Mouse (Mus musculus) lung, postnatal 0 days (tissue): Measurements from ENCODE around the gene Hdhd3. TPM values are rescaled to one million over a fixed set of nuclear protein-coding genes. Genes with fewer than 3 reads are reported as not detected.

Experiments used
- ATAC-seq: fragments of 200-750 bp; cut with Nextera tagmentation; 2 replicates; pipeline ENCODE4 v1.8.0; 2017; ENCODE audit warnings: moderate library complexity
- DNase-seq: peaks from one replicate; pipeline ENCODE4 v3.0.0-alpha.2; 2016; ENCODE audit warnings: low spot score
- H3K27ac ChIP-seq: fragments of 300-500 bp; sonication (generic); 2 replicates; pipeline ENCODE4 v1.5.1; 2014; ENCODE audit warnings: antibody characterized with exemption, mild to moderate bottlenecking, low read length, mixed read lengths
- H3K27me3 ChIP-seq: fragments of 300-500 bp; sonication (generic); replicated peaks from 2 replicates; pipeline ENCODE4 v1.6.1; 2014; ENCODE audit warnings: low read length, mixed read lengths; ENCODE audit not compliant: insufficient read depth
- H3K36me3 ChIP-seq: fragments of 300-500 bp; sonication (generic); 2 replicates; pipeline ENCODE4 v1.6.1; 2014; ENCODE audit warnings: low read length, mixed read lengths; ENCODE audit not compliant: insufficient read depth
- H3K4me1 ChIP-seq: fragments of 300-500 bp; sonication (generic); 2 replicates; pipeline ENCODE4 v1.6.1; 2014; ENCODE audit warnings: antibody characterized with exemption, low read depth, low read length, mixed read lengths; ENCODE audit not compliant: insufficient read depth
- H3K4me2 ChIP-seq: fragments of 300-500 bp; sonication (generic); replicated peaks from 2 replicates; pipeline ENCODE4 v1.6.1; 2014; ENCODE audit warnings: low read depth, mild to moderate bottlenecking, low read length, moderate library complexity, mixed read lengths
- H3K4me3 ChIP-seq: fragments of 300-500 bp; sonication (generic); 2 replicates; pipeline ENCODE4 v1.5.1; 2014; ENCODE audit warnings: low read depth, low read length
- H3K9ac ChIP-seq: fragments of 300-500 bp; sonication (generic); replicated peaks from 2 replicates; pipeline ENCODE4 v1.6.1; 2014; ENCODE audit warnings: low read depth, mild to moderate bottlenecking
- H3K9me3 ChIP-seq: fragments of 300-500 bp; sonication (generic); 2 replicates; pipeline ENCODE4 v1.6.1; 2016; ENCODE audit warnings: low read length, mixed read lengths
- CTCF ChIP-seq: IDR thresholded peaks from 2 replicates; pipeline ENCODE4 v1.5.1; 2016; ENCODE audit warnings: antibody characterized with exemption, mild to moderate bottlenecking
- EP300 ChIP-seq: IDR thresholded peaks from 2 replicates; pipeline ENCODE4 v1.6.1; 2016; ENCODE audit warnings: antibody characterized with exemption, mild to moderate bottlenecking, control low read depth
- WGBS: fragments of 180-500 bp; shearing (Covaris S2); extraction: QIAGEN DNeasy Blood & Tissue Kit; methylation state at CpG from one replicate; pipeline ENCODE4 v1.1.7; 2014; 5-methylcytosine and 5-hydroxymethylcytosine counted together
- polyA plus RNA-seq: library from polyadenylated mRNA; unstranded; fragments of >200 nt; fragmentation: Nextera tagmentation; extraction: Ambion mirVana; gene quantifications from 2 replicates; pipeline ENCODE4 v1.2.1, GENCODE M21; 2015

The Hdhd3 gene
- polyA plus RNA-seq, 1 experiment from 2014 or later, result 18.3 TPM

- ATAC-seq (peak; percentile 40), DNase-seq (peak; percentile 61)
- WGBS, result 29% methylated on average over 13 of the region's 13 CpGs
Observed at GRCm38 (mm10) chr4:62518416-62519121, 15.3 kb upstream of the Hdhd3 start.

DNA sequence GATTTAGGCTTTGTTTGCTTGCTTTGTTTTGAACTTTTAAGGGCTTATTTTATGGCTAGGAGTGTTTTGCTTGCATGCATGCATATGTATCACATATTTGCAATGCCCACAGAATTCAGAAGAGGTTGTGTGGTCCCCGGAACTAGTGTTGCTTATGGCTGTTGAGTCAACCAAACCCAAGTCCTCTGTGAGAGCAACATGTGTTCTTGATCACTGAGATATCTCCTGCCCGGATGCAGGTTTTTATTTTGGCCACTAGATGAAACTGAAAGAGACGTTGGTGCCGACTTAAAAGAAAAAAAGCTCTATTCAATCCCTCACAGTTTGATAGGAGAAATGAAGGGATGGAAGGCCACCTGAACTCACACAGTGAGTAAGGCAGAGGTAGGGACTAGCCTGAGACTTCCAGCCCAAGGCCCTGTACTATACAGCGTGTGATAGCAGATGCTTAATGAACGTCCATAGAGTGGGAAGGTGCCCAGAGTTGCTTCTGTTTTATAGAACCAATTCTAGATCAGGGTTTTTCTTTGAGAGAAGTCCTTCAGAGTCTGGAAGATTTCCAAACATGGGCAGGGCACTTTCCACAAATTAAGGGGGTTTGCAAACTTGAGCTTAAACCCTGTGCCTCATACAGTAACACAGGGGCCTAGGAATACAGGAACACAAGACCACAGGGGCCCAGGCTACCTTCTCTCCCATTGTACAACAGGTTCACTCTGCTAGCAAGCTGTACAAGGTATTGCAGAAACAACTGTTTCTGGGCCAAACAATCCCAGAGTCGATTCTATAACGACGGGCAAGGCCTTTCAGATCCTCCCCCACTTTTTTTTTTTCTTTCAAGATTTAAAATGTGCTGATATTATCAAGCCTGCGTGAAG lies 14.5 kb upstream of the Hdhd3 start:
- no peaks in the 10 kb centered on the region for H3K27me3 ChIP-seq
- DNase-seq, result no peak
- peaks cover 22% of the 10 kb centered on the region for H3K4me1 ChIP-seq
- no peak overlapping the region; the same call in 1 of the 2 replicates for H3K9ac ChIP-seq
- H3K4me3 ChIP-seq, result 0 out of 2 replicates have a peak overlapping the region, but pooled peaks have one; percentile 78
- H3K27ac ChIP-seq, result peak overlapping the region; percentile 89
- no peak for TF ChIP-seq EP300
- TF ChIP-seq CTCF, result no peak
- no peaks in the 10 kb centered on the region for H3K9me3 ChIP-seq
- H3K4me2 ChIP-seq, result peak overlapping the region; percentile 66
- WGBS, result 47% methylated on average over 10 of the region's 10 CpGs
- no peak for ATAC-seq
- peaks cover 10% of the 10 kb centered on the region; the same call in 1 of the 2 replicates for H3K36me3 ChIP-seq

More at GRCm38 (mm10) chr4:62518416-62519121, 15.3 kb upstream of the Hdhd3 start:
- peak overlapping the region; percentile 62; the same call in 1 of the 2 replicates for H3K9ac ChIP-seq
- TF ChIP-seq EP300 (no peak), CTCF (no peak)
- H3K36me3 ChIP-seq, result 0 out of 2 replicates have a peak, but pooled peaks cover 2% of the 10 kb centered on the region
- H3K27me3 ChIP-seq, result no peaks in the 10 kb centered on the region
- H3K27ac ChIP-seq, result peak overlapping the region; percentile 89
- H3K4me1 ChIP-seq, result peaks cover 22% of the 10 kb centered on the region
- peak overlapping the region; percentile 78 for H3K4me3 ChIP-seq
- H3K4me2 ChIP-seq, result peak overlapping the region; percentile 66
- no peaks in the 10 kb centered on the region for H3K9me3 ChIP-seq

DNA sequence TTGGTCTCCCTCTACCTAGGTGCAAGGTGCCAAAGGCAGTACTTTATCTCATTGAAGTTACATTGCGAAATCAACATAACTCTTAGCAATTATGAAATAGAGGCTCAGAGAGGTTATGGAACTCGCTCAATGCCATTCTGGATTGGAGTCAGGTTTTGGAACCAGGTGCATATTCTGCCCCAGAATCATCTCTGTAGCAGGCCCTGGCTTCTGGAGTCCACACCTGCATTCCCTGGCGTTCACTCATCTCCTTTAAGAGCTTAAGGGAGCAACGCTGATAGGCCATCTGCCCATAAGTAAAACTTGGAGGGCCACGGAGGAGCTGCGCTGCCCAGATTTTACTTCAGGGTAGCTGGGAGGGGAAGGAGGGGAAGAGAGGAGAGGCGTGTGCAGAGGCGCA lies 13.8 kb upstream of the Hdhd3 start:
- Histone ChIP-seq H3K27me3 (no peaks in the 10 kb centered on the region), H3K4me3 (no peak overlapping the region), H3K9me3 (no peaks in the 10 kb centered on the region), H3K9ac (no peak overlapping the region), H3K27ac (peak overlapping the region; percentile 89), H3K4me2 (peak overlapping the region; percentile 27; the same call in 1 of the 2 replicates), H3K4me1 (peaks cover 22% of the 10 kb centered on the region), H3K36me3 (peaks cover 13% of the 10 kb centered on the region; the same call in 1 of the 2 replicates)
- ATAC-seq (peak; percentile 43), DNase-seq (peak; percentile 83)
- 55% methylated on average over 8 of the region's 8 CpGs for WGBS
- TF ChIP-seq CTCF (no peak), EP300 (peak; percentile 65; the same call in 1 of the 2 replicates)

DNA sequence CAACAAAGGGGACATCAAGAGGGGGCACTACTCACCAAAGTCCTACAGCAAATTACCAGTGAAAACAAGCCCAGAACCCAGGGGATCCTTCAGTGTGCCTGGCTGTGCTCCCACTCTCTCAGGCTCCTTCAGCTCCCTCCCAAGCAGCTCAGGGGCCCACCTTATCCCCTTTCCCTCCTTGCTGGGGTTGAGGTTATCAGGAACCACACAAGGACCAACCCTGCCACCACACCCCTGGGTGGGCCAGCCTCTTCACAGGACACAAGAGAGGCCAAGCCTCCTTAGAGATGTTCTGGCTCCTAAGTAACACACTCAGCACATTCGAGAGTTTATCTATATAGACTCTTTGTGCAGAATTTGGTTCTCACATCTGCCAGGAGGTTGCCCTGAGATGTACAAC lies 13.3 kb upstream of the Hdhd3 start:
- ATAC-seq, result peak; percentile 12
- 0 out of 2 replicates have a peak overlapping the region, but pooled peaks have one; percentile 25 for H3K4me2 ChIP-seq

GRCm38 (mm10) chr4:62516079-62516478 lies 12.8 kb upstream of the Hdhd3 start:
- Histone ChIP-seq H3K27ac (peak overlapping the region; percentile 89), H3K4me1 (peaks cover 22% of the 10 kb centered on the region), H3K4me2 (peak overlapping the region; percentile 25; the same call in 1 of the 2 replicates), H3K4me3 (no peak overlapping the region), H3K9ac (no peak overlapping the region), H3K9me3 (no peaks in the 10 kb centered on the region), H3K27me3 (no peaks in the 10 kb centered on the region), H3K36me3 (peaks cover 19% of the 10 kb centered on the region; the same call in 1 of the 2 replicates)
- TF ChIP-seq CTCF (peak; percentile 62), EP300 (no peak)
- ATAC-seq, result peak; percentile 20; the same call in 1 of the 2 replicates
- WGBS, result 27% methylated on average over 2 of the region's 2 CpGs
- DNase-seq, result peak; percentile 59

More for the DNA sequence above, 13.3 kb upstream of the Hdhd3 start:
- Histone ChIP-seq H3K9ac (no peak overlapping the region), H3K9me3 (no peaks in the 10 kb centered on the region), H3K4me3 (no peak overlapping the region), H3K27ac (peak overlapping the region; percentile 89), H3K36me3 (peaks cover 14% of the 10 kb centered on the region; the same call in 1 of the 2 replicates), H3K27me3 (no peaks in the 10 kb centered on the region), H3K4me1 (peaks cover 22% of the 10 kb centered on the region)
- peak; percentile 45 for DNase-seq
- TF ChIP-seq CTCF, result no peak
- no peak for TF ChIP-seq EP300
- 31% methylated on average over 1 of the region's 1 CpGs for WGBS

DNA sequence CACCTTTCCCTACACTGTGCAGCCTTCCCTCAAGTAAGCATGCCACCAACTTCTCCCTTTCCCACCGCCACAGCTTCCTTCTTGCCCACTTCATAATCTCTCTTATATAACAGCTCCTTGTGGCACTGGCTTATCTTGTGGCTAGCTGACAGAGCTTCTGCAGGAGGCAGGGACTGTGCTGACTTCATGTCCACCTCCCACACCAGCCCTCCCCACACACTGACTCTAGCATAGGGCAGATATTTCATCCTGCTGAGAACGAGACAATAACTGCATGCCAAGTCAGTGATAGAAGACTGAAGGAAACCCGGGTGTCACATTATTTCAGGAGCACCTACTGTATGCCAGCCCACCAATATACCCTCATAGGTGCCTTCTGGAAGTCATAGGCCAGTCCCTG lies 12.2 kb upstream of the Hdhd3 start:
- H3K4me1 ChIP-seq, result peaks cover 22% of the 10 kb centered on the region
- no peak for TF ChIP-seq CTCF
- TF ChIP-seq EP300, result no peak
- H3K4me3 ChIP-seq, result no peak overlapping the region
- ATAC-seq, result no peak
- H3K27me3 ChIP-seq, result no peaks in the 10 kb centered on the region
- H3K36me3 ChIP-seq, result peaks cover 22% of the 10 kb centered on the region; the same call in 1 of the 2 replicates
- H3K27ac ChIP-seq, result peak overlapping the region; percentile 89
- H3K9me3 ChIP-seq, result no peaks in the 10 kb centered on the region
- 34% methylated on average over 3 of the region's 3 CpGs for WGBS
- no peak for DNase-seq
- H3K9ac ChIP-seq, result 0 out of 2 replicates have a peak overlapping the region, but pooled peaks have one; percentile 3
- H3K4me2 ChIP-seq, result peak overlapping the region; percentile 25
